Comparison of ENCODE assay signal across 29 mouse cellular contexts in genomic region chr4:99087760-99088485, GRCm38 (mm10). TPM values are rescaled to one million over a fixed set of nuclear protein-coding genes. Genes with fewer than 3 reads are reported as not detected.
A peak's percentile ranks its signal among the peaks of the same experiment; 100 is the strongest.
DNase-seq lines count a peak whose midpoint lies in the region; ATAC-seq lines count a peak whose summit lies in the region.
"Had no signal": no experiment of that assay in that cellular context is flagged by ENCODE, and none has a peak within 500 bp of the region (broad histone marks: within the 10 kb centered on the region; RNA-seq: fewer than 3 reads in every experiment).

No protein-coding gene starts in this region.

- peak overlapping the region; percentile 22; the same call in 1 of the 2 replicates for H3K4me3 ChIP-seq in liver, embryonic 11.5 days (ENCODE audit: low read depth, low read length)
- H3K4me3 ChIP-seq in liver, embryonic 16.5 days (ENCODE audit: low read depth, low read length): peak overlapping the region; percentile 25; the same call in 1 of the 2 replicates
- H3K4me3 ChIP-seq: megakaryocyte, embryonic 14.5 days; midbrain, embryonic 13.5 days; neural tube, embryonic 13.5 days had no signal

- no peaks in the 10 kb centered on the region for H3K27me3 ChIP-seq in liver, embryonic 11.5 days (replicated peaks; ENCODE audit: control insufficient read depth, insufficient read depth, low read length)
- no peaks in the 10 kb centered on the region for H3K27me3 ChIP-seq in liver, embryonic 16.5 days (ENCODE audit: control insufficient read depth, insufficient read depth, low read depth, low read length)
- H3K27me3 ChIP-seq: megakaryocyte, embryonic 14.5 days; midbrain, embryonic 13.5 days; neural tube, embryonic 13.5 days had no signal

- peak overlapping the region; percentile 66 for H3K4me2 ChIP-seq in liver, embryonic 11.5 days
- H3K4me2 ChIP-seq in liver, embryonic 16.5 days (ENCODE audit: low read depth, low read length): peak overlapping the region; percentile 52
- H3K4me2 ChIP-seq: heart, embryonic 11.5 days; hindbrain, embryonic 14.5 days; lung, embryonic 14.5 days; midbrain, embryonic 13.5 days; neural tube, embryonic 13.5 days had no signal

- ATAC-seq in liver, embryonic 11.5 days (replicated peaks; ENCODE audit: low FRiP score): peak; percentile 82
- ATAC-seq in liver, embryonic 16.5 days (ENCODE audit: low read depth): peak; percentile 76
- ATAC-seq: forebrain, embryonic 14.5 days; midbrain, embryonic 13.5 days had no signal

- 76% methylated on average over 17 of the region's 17 CpGs for WGBS in liver, embryonic 11.5 days
- 42% methylated on average over 17 of the region's 17 CpGs for WGBS in liver, embryonic 16.5 days (ENCODE audit: insufficient replicate concordance)

- peak overlapping the region; percentile 52 for H3K9ac ChIP-seq in liver, embryonic 11.5 days (ENCODE audit: low read depth, low read length)
- H3K9ac ChIP-seq in liver, embryonic 16.5 days (ENCODE audit: low read depth, low read length): no peak overlapping the region
- H3K9ac ChIP-seq: hindbrain, embryonic 14.5 days; lung, embryonic 14.5 days; midbrain, embryonic 13.5 days; neural tube, embryonic 13.5 days had no signal

- H3K27ac ChIP-seq in liver, embryonic 11.5 days (ENCODE audit: low read depth, low read length): peak overlapping the region; percentile 78
- no peak overlapping the region; the same call in 1 of the 2 replicates for H3K27ac ChIP-seq in liver, embryonic 16.5 days (ENCODE audit: low read length)
- H3K27ac ChIP-seq: hindbrain, embryonic 14.5 days; midbrain, embryonic 13.5 days; neural tube, embryonic 13.5 days; stomach, postnatal 0 days had no signal

- H3K36me3 ChIP-seq in liver, embryonic 11.5 days (ENCODE audit: control insufficient read depth, insufficient read depth, low read length): peaks cover 3% of the 10 kb centered on the region; the same call in 1 of the 2 replicates
- no peaks in the 10 kb centered on the region for H3K36me3 ChIP-seq in liver, embryonic 16.5 days (ENCODE audit: control insufficient read depth, insufficient read depth)
- H3K36me3 ChIP-seq: G1E had no signal

- peak; percentile 71 for DNase-seq in heart, adult 11 months
- DNase-seq in heart, postnatal 4 days: no peak
- no peak for DNase-seq in liver, embryonic 11.5 days (ENCODE audit: low spot score)
- no peak for DNase-seq in cerebellum, adult 8-10 months
- DNase-seq in B cell, adult 2 months: no peak
- no peak for DNase-seq in heart, adult 18-20 months
- DNase-seq in adrenal gland, postnatal 36 days: no peak
- DNase-seq: adrenal gland, postnatal 14 days; cerebellum, adult 9-10 months; gastrocnemius, postnatal 14 days; kidney, adult 11 months; kidney, postnatal 36 days; layer of hippocampus, postnatal 36 days; left cerebral cortex, postnatal 4 days; lung, embryonic 14.5 days; lung, postnatal 14 days; right cerebral cortex, postnatal 4 days; thymus, adult 2 months; thymus, postnatal 36 days had no signal

- peaks cover 12% of the 10 kb centered on the region; the same call in 1 of the 2 replicates for H3K4me1 ChIP-seq in liver, embryonic 11.5 days (replicated peaks; ENCODE audit: control insufficient read depth, insufficient read depth, low read length)
- peaks cover 4% of the 10 kb centered on the region for H3K4me1 ChIP-seq in liver, embryonic 16.5 days (ENCODE audit: control insufficient read depth, low read depth, low read length)
- H3K4me1 ChIP-seq: midbrain, embryonic 13.5 days; neural tube, embryonic 13.5 days had no signal

- H3K9me3 ChIP-seq in liver, embryonic 11.5 days (ENCODE audit: control insufficient read depth, low read length): no peaks in the 10 kb centered on the region
- H3K9me3 ChIP-seq in liver, embryonic 16.5 days (replicated peaks; ENCODE audit: control insufficient read depth, low read length): no peaks in the 10 kb centered on the region
- H3K9me3 ChIP-seq: megakaryocyte, embryonic 14.5 days; midbrain, embryonic 13.5 days; neural tube, embryonic 13.5 days had no signal

RNA-seq across cellular contexts. Expression of gene Dock7, which starts 32.8 kb away (rescaled TPM):
- 10 to 100 TPM; 30.6 to 37.8 TPM for total RNA-seq in heart, postnatal 4 days (2021)
- 39.0 and 39.9 TPM in 2 replicates for polyA plus RNA-seq in liver, embryonic 11.5 days (2014; fragmentation: Nextera tagmentation; extraction: Ambion mirVana)
- polyA plus RNA-seq in liver, embryonic 16.5 days (2015; fragmentation: Nextera tagmentation; extraction: Ambion mirVana): 8.0 and 9.6 TPM in 2 replicates
- total RNA-seq in heart, adult 18-20 months (2021): 10 to 100 TPM in 1 of 2 experiments, 1 to 10 TPM in 1; 9.0 to 11.3 TPM
- total RNA-seq in adrenal gland, postnatal 36 days (2021): 10 to 100 TPM; 37.3 to 67.4 TPM
- polyA plus RNA-seq: G1E had no signal

RNA-seq across cellular contexts. Expression of gene Angptl3, which starts 57.2 kb away (rescaled TPM):
- total RNA-seq in heart, postnatal 4 days (2021): 1 to 10 TPM; 1.7 to 1.9 TPM
- 12.1 and 13.9 TPM in 2 replicates for polyA plus RNA-seq in liver, embryonic 11.5 days (2014; fragmentation: Nextera tagmentation; extraction: Ambion mirVana)
- 230 and 253 TPM in 2 replicates for polyA plus RNA-seq in liver, embryonic 16.5 days (2015; fragmentation: Nextera tagmentation; extraction: Ambion mirVana)
- 1 to 10 TPM; 4.0 to 4.2 TPM for total RNA-seq in heart, adult 18-20 months (2021)
- total RNA-seq in adrenal gland, postnatal 36 days (2021): under 1 TPM in 1 of 2 experiments, not detected in 1; 0.43 TPM
- total RNA-seq: gastrocnemius, postnatal 14 days; left cerebral cortex, postnatal 4 days had no signal
- polyA plus RNA-seq: G1E; spleen, adult 2 months had no signal
